ENCODE assay signal across 8 mouse cellular contexts in genomic region chr8:84704867-84705831, GRCm38 (mm10). TPM values are rescaled to one million over a fixed set of nuclear protein-coding genes. Genes with fewer than 3 reads are reported as not detected.
DNase-seq lines count a peak whose midpoint lies in the region; ATAC-seq and TF ChIP-seq lines count a peak whose summit lies in the region.

No protein-coding gene starts in this region.

- H3K9me3 ChIP-seq in heart, embryonic 11.5 days (replicated peaks; ENCODE audit: control insufficient read depth, low read length), result no peaks in the 10 kb centered on the region
- no peaks in the 10 kb centered on the region for H3K9me3 ChIP-seq in limb, embryonic 15.5 days
- H3K9me3 ChIP-seq in neural tube, embryonic 11.5 days (ENCODE audit: control insufficient read depth, low read length), result no peaks in the 10 kb centered on the region

- DNase-seq in kidney, postnatal 10 days, result peak; percentile 61
- no peak for DNase-seq in kidney, postnatal 14 days
- DNase-seq in neural tube, embryonic 11.5 days (ENCODE audit: low spot score), result peak; percentile 42
- no peak for DNase-seq in T-cell, adult 2 months (ENCODE audit: low spot score)
- no peak for DNase-seq in urinary bladder, postnatal 25 days (ENCODE audit: low spot score)

- TF ChIP-seq CTCF in bone marrow macrophage, adult 2 months (IDR thresholded peaks at IDR 0.05; ENCODE audit: low read depth, low read length), result no peak

- H3K36me3 ChIP-seq in heart, embryonic 11.5 days (ENCODE audit: control insufficient read depth, insufficient read depth, low read length), result no peaks in the 10 kb centered on the region
- peaks cover 17% of the 10 kb centered on the region for H3K36me3 ChIP-seq in limb, embryonic 15.5 days
- no peaks in the 10 kb centered on the region for H3K36me3 ChIP-seq in neural tube, embryonic 11.5 days (ENCODE audit: control insufficient read depth, insufficient read depth, low read length)

- TF ChIP-seq POLR2A in bone marrow macrophage, adult 2 months (IDR thresholded peaks at IDR 0.05; ENCODE audit: borderline replicate concordance, low read depth, low read length), result no peak

- H3K4me1 ChIP-seq in bone marrow macrophage, adult 2 months (ENCODE audit: control insufficient read depth, insufficient read depth, low read length), result peaks cover 16% of the 10 kb centered on the region
- H3K4me1 ChIP-seq in heart, embryonic 11.5 days (ENCODE audit: control insufficient read depth, insufficient read depth, low read length), result peaks cover 56% of the 10 kb centered on the region
- peaks cover 76% of the 10 kb centered on the region for H3K4me1 ChIP-seq in limb, embryonic 15.5 days
- H3K4me1 ChIP-seq in neural tube, embryonic 11.5 days (ENCODE audit: control insufficient read depth, insufficient read depth, low read length), result peaks cover 23% of the 10 kb centered on the region

- peak overlapping the region; percentile 74 for H3K9ac ChIP-seq in heart, embryonic 11.5 days (ENCODE audit: low read depth, low read length)
- no peak overlapping the region for H3K9ac ChIP-seq in limb, embryonic 15.5 days
- no peak overlapping the region for H3K9ac ChIP-seq in neural tube, embryonic 11.5 days (ENCODE audit: low read length)

- peaks cover 66% of the 10 kb centered on the region for H3K27me3 ChIP-seq in heart, embryonic 11.5 days (ENCODE audit: control insufficient read depth, insufficient read depth, low read length)
- peaks cover 40% of the 10 kb centered on the region for H3K27me3 ChIP-seq in limb, embryonic 15.5 days
- H3K27me3 ChIP-seq in neural tube, embryonic 11.5 days (ENCODE audit: control insufficient read depth, insufficient read depth, low read length), result peaks cover 87% of the 10 kb centered on the region

- 2% methylated on average over 59 of the region's 61 CpGs for WGBS in heart, embryonic 11.5 days (ENCODE audit: insufficient replicate concordance)
- 20% methylated on average over 53 of the region's 61 CpGs for WGBS in limb, embryonic 15.5 days
- 1% methylated on average over 54 of the region's 61 CpGs for WGBS in neural tube, embryonic 11.5 days

- H3K27ac ChIP-seq in bone marrow macrophage, adult 2 months (ENCODE audit: insufficient read depth, low read depth, low read length), result peak overlapping the region; percentile 99
- peak overlapping the region; percentile 91 for H3K27ac ChIP-seq in heart, embryonic 11.5 days (ENCODE audit: low read depth, low read length)
- 0 out of 2 replicates have a peak overlapping the region, but pooled peaks have one; percentile 27 for H3K27ac ChIP-seq in limb, embryonic 15.5 days
- no peak overlapping the region for H3K27ac ChIP-seq in neural tube, embryonic 11.5 days (ENCODE audit: low read depth, low read length)

- peak overlapping the region; percentile 86 for H3K4me3 ChIP-seq in bone marrow macrophage, adult 2 months (ENCODE audit: insufficient read depth, low read length)
- H3K4me3 ChIP-seq in heart, embryonic 11.5 days (ENCODE audit: low read depth, low read length), result peak overlapping the region; percentile 51
- peak overlapping the region; percentile 13 for H3K4me3 ChIP-seq in limb, embryonic 15.5 days
- H3K4me3 ChIP-seq in neural tube, embryonic 11.5 days (ENCODE audit: low read depth, low read length), result peak overlapping the region; percentile 12; the same call in 1 of the 2 replicates

- H3K4me2 ChIP-seq in heart, embryonic 11.5 days, result peak overlapping the region; percentile 79
- H3K4me2 ChIP-seq in limb, embryonic 15.5 days, result peak overlapping the region; percentile 37
- H3K4me2 ChIP-seq in neural tube, embryonic 11.5 days (ENCODE audit: low read depth), result peak overlapping the region; percentile 27

- no peak for ATAC-seq in heart, embryonic 11.5 days (replicated peaks; ENCODE audit: insufficient number of reproducible peaks, low FRiP score, low TSS enrichment)
- no peak for ATAC-seq in limb, embryonic 15.5 days (ENCODE audit: insufficient number of reproducible peaks, low FRiP score, low TSS enrichment, low read depth)
- no peak for ATAC-seq in neural tube, embryonic 11.5 days (ENCODE audit: insufficient read depth, low FRiP score, low TSS enrichment)

RNA-seq across cellular contexts. Expression of gene Lyl1, which starts 3.9 kb away (rescaled TPM):
- polyA plus RNA-seq in bone marrow macrophage, adult 2 months (2012; ENCODE audit: insufficient read depth, insufficient read length, missing spikeins), result 91.9 and 102 TPM in 2 replicates
- 19.5 and 22.9 TPM in 2 replicates for polyA plus RNA-seq in heart, embryonic 11.5 days (2014; fragmentation: Nextera tagmentation; extraction: Ambion mirVana)
- 5.6 and 6.0 TPM in 2 replicates for polyA plus RNA-seq in limb, embryonic 15.5 days (2015; fragmentation: Nextera tagmentation; extraction: Ambion mirVana)
- 4.6 and 5.3 TPM in 2 replicates for polyA plus RNA-seq in neural tube, embryonic 11.5 days (2014; fragmentation: Nextera tagmentation; extraction: Ambion mirVana)

RNA-seq across cellular contexts. Expression of gene Nacc1, which starts 17.5 kb away (rescaled TPM):
- polyA plus RNA-seq in bone marrow macrophage, adult 2 months (2012; ENCODE audit: insufficient read depth, insufficient read length, missing spikeins), result 30.8 and 35.2 TPM in 2 replicates
- polyA plus RNA-seq in heart, embryonic 11.5 days (2014; fragmentation: Nextera tagmentation; extraction: Ambion mirVana), result 19.1 and 19.6 TPM in 2 replicates
- 13.5 and 13.8 TPM in 2 replicates for polyA plus RNA-seq in limb, embryonic 15.5 days (2015; fragmentation: Nextera tagmentation; extraction: Ambion mirVana)
- 26.2 and 27.0 TPM in 2 replicates for polyA plus RNA-seq in neural tube, embryonic 11.5 days (2014; fragmentation: Nextera tagmentation; extraction: Ambion mirVana)

RNA-seq across cellular contexts. Expression of gene G430095P16Rik, which starts 17.7 kb away (rescaled TPM):
- polyA plus RNA-seq in bone marrow macrophage, adult 2 months (2012; ENCODE audit: insufficient read depth, insufficient read length, missing spikeins), result 1.0 and 1.1 TPM in 2 replicates
- 3.4 and 5.4 TPM in 2 replicates for polyA plus RNA-seq in heart, embryonic 11.5 days (2014; fragmentation: Nextera tagmentation; extraction: Ambion mirVana)
- 3.8 and 5.5 TPM in 2 replicates for polyA plus RNA-seq in limb, embryonic 15.5 days (2015; fragmentation: Nextera tagmentation; extraction: Ambion mirVana)
- 0.84 and 1.8 TPM in 2 replicates for polyA plus RNA-seq in neural tube, embryonic 11.5 days (2014; fragmentation: Nextera tagmentation; extraction: Ambion mirVana)

RNA-seq across cellular contexts. Expression of gene Trmt1, which starts 19.0 kb away (rescaled TPM):
- polyA plus RNA-seq in bone marrow macrophage, adult 2 months (2012; ENCODE audit: insufficient read depth, insufficient read length, missing spikeins), result 46.8 and 58.4 TPM in 2 replicates
- 49.7 and 51.6 TPM in 2 replicates for polyA plus RNA-seq in heart, embryonic 11.5 days (2014; fragmentation: Nextera tagmentation; extraction: Ambion mirVana)
- 63.3 and 64.5 TPM in 2 replicates for polyA plus RNA-seq in limb, embryonic 15.5 days (2015; fragmentation: Nextera tagmentation; extraction: Ambion mirVana)
- 60.4 and 60.6 TPM in 2 replicates for polyA plus RNA-seq in neural tube, embryonic 11.5 days (2014; fragmentation: Nextera tagmentation; extraction: Ambion mirVana)

RNA-seq across cellular contexts. Expression of gene Ier2, which starts 42.5 kb away (rescaled TPM):
- 23.3 and 24.7 TPM in 2 replicates for polyA plus RNA-seq in bone marrow macrophage, adult 2 months (2012; ENCODE audit: insufficient read depth, insufficient read length, missing spikeins)
- 52.3 and 55.9 TPM in 2 replicates for polyA plus RNA-seq in heart, embryonic 11.5 days (2014; fragmentation: Nextera tagmentation; extraction: Ambion mirVana)
- polyA plus RNA-seq in limb, embryonic 15.5 days (2015; fragmentation: Nextera tagmentation; extraction: Ambion mirVana), result 80.6 and 81.7 TPM in 2 replicates
- polyA plus RNA-seq in neural tube, embryonic 11.5 days (2014; fragmentation: Nextera tagmentation; extraction: Ambion mirVana), result 71.6 and 79.4 TPM in 2 replicates

Comparison
In these comparisons a context has a peak if more than half of its experiments do, and no peak if none do; other contexts are left out.
1. DNase-seq: peak in kidney, postnatal 10 days (single experiment) and neural tube, embryonic 11.5 days (single experiment); none in kidney, postnatal 14 days (single experiment), T-cell, adult 2 months (single experiment) and urinary bladder, postnatal 25 days (single experiment).
2. H3K4me3 ChIP-seq: peak in every context shown above with its lines; median percentile 86 in bone marrow macrophage, adult 2 months; 51 in heart, embryonic 11.5 days; 13 in limb, embryonic 15.5 days; 12 in neural tube, embryonic 11.5 days.
3. H3K4me2 ChIP-seq: peak in every context shown above with its lines; median percentile 79 in heart, embryonic 11.5 days; 37 in limb, embryonic 15.5 days; 27 in neural tube, embryonic 11.5 days.